Mouse (Mus musculus) lung, postnatal 0 days (tissue): Measurements from ENCODE around the gene Cdc6.

Experiments used
- CTCF ChIP-seq: IDR thresholded peaks from 2 replicates; pipeline ENCODE4 v1.5.1; 2016; ENCODE audit warnings: antibody characterized with exemption, mild to moderate bottlenecking
- EP300 ChIP-seq: IDR thresholded peaks from 2 replicates; pipeline ENCODE4 v1.6.1; 2016; ENCODE audit warnings: antibody characterized with exemption, mild to moderate bottlenecking, control low read depth

DNA sequence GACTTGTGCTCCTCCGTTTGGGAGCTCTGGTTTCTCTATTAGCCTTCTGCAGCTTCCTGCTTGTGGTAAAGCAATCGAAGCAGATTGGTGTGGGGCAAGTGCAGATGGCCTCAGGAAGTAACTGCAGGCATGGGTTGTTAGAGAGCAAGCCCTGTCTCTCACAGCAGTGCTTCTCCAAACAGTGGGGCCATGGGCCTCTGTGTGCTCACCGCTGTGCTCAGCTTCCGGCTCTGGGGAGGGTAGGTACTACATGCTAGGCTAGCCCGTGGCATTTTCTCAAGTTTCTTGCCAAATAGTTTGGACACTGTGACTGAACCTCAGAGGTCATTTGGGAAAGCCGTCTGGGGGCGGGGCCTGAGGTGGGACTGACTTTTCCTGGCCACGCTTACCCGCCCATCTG, 10.6 kb downstream of the Cdc6 start:
- peak; percentile 22; the same call in 1 of the 2 replicates for TF ChIP-seq CTCF
- no peak for TF ChIP-seq EP300
